Mouse (Mus musculus) midbrain, embryonic 11.5 days (tissue): ENCODE measurements around the gene Maml1. TPM values are rescaled to one million over a fixed set of nuclear protein-coding genes. Genes with fewer than 3 reads are reported as not detected.

ENCODE experiments used
- ATAC-seq: fragments of 200-750 bp; cut with Nextera tagmentation; 2 replicates; pipeline ENCODE4 v1.8.0; 2017; ENCODE audit warnings: moderate TSS enrichment, moderate library complexity; ENCODE audit not compliant: low FRiP score
- DNase-seq: peaks from one replicate; pipeline ENCODE4 v3.0.0; 2015; ENCODE audit warnings: low spot score; ENCODE audit errors: missing footprints
- H3K27ac ChIP-seq: fragments of 300-500 bp; sonication (generic); 2 replicates; pipeline ENCODE4 v1.5.1; 2014; ENCODE audit warnings: low read depth, low read length
- H3K27me3 ChIP-seq: fragments of 300-500 bp; sonication (generic); 2 replicates; pipeline ENCODE4 v1.6.1; 2014; ENCODE audit warnings: mild to moderate bottlenecking, low read length, moderate library complexity, mixed read lengths; ENCODE audit not compliant: control insufficient read depth, insufficient read depth
- H3K36me3 ChIP-seq: fragments of 300-500 bp; sonication (generic); 2 replicates; pipeline ENCODE4 v1.6.1; 2014; ENCODE audit warnings: mild to moderate bottlenecking, low read length, moderate library complexity, mixed read lengths; ENCODE audit not compliant: control insufficient read depth, insufficient read depth
- H3K4me1 ChIP-seq: fragments of 300-500 bp; sonication (generic); 2 replicates; pipeline ENCODE4 v1.6.1; 2014; ENCODE audit warnings: low read length; ENCODE audit not compliant: control insufficient read depth, insufficient read depth
- H3K4me2 ChIP-seq: fragments of 300-500 bp; sonication (generic); 2 replicates; pipeline ENCODE4 v1.6.1; 2014; ENCODE audit warnings: mild to moderate bottlenecking, moderate library complexity
- H3K4me3 ChIP-seq: fragments of 300-500 bp; sonication (generic); 2 replicates; pipeline ENCODE4 v1.5.1; 2014; ENCODE audit warnings: low read depth, low read length
- H3K9ac ChIP-seq: fragments of 300-500 bp; sonication (generic); 2 replicates; pipeline ENCODE4 v1.6.1; 2014; ENCODE audit warnings: low read length
- H3K9me3 ChIP-seq: fragments of 300-500 bp; sonication (generic); 2 replicates; pipeline ENCODE4 v1.6.1; 2016; ENCODE audit warnings: low read length; ENCODE audit not compliant: control insufficient read depth
- WGBS: fragments of 180-500 bp; shearing (Covaris S2); extraction: QIAGEN DNeasy Blood & Tissue Kit; methylation state at CpG from one replicate; pipeline ENCODE4 v1.1.7; 2014; 5-methylcytosine and 5-hydroxymethylcytosine counted together
- polyA plus RNA-seq: library from polyadenylated mRNA; unstranded; fragments of >200 nt; fragmentation: Nextera tagmentation; extraction: Ambion mirVana; gene quantifications from 2 replicates; pipeline ENCODE4 v1.2.1, GENCODE M21; 2014

Gene Maml1
- polyA plus RNA-seq, 1 experiment from 2014 or later, result 10.7 TPM

- H3K27ac ChIP-seq, result no peak overlapping the region
- peak overlapping the region; percentile 40 for H3K4me2 ChIP-seq
- no peak overlapping the region for H3K4me3 ChIP-seq
- H3K36me3 ChIP-seq, result peaks cover 13% of the 10 kb centered on the region
- peaks cover 19% of the 10 kb centered on the region for H3K4me1 ChIP-seq
- no peaks in the 10 kb centered on the region for H3K9me3 ChIP-seq
- 0 out of 2 replicates have a peak, but pooled peaks have one; percentile 43 for ATAC-seq
- 21% methylated on average over 45 of the region's 45 CpGs for WGBS
- H3K27me3 ChIP-seq, result peaks cover 9% of the 10 kb centered on the region; the same call in 1 of the 2 replicates
- DNase-seq, result no peak
- no peak overlapping the region for H3K9ac ChIP-seq
These were observed 61.4 kb downstream of the Maml1 start for GRCm38 (mm10) chr11:50230481-50231304.

- peaks cover 10% of the 10 kb centered on the region for H3K36me3 ChIP-seq
- no peak overlapping the region for H3K4me3 ChIP-seq
- H3K4me1 ChIP-seq, result peaks cover 21% of the 10 kb centered on the region
- ATAC-seq (no peak), DNase-seq (no peak)
- no peak overlapping the region for H3K9ac ChIP-seq
- no peak overlapping the region for H3K27ac ChIP-seq
- 59% methylated on average over 7 of the region's 7 CpGs for WGBS
- H3K4me2 ChIP-seq, result no peak overlapping the region
- H3K9me3 ChIP-seq, result no peaks in the 10 kb centered on the region
- peaks cover 9% of the 10 kb centered on the region; the same call in 1 of the 2 replicates for H3K27me3 ChIP-seq
These were observed 62.7 kb downstream of the Maml1 start for GRCm38 (mm10) chr11:50229252-50229910.

- DNase-seq, result no peak
- Histone ChIP-seq H3K4me1 (peaks cover 26% of the 10 kb centered on the region), H3K4me3 (no peak overlapping the region), H3K36me3 (peaks cover 5% of the 10 kb centered on the region), H3K9ac (peak overlapping the region; percentile 30), H3K27me3 (peaks cover 9% of the 10 kb centered on the region; the same call in 1 of the 2 replicates), H3K9me3 (no peaks in the 10 kb centered on the region), H3K27ac (no peak overlapping the region), H3K4me2 (no peak overlapping the region)
- ATAC-seq, result no peak
- 17% methylated on average over 3 of the region's 3 CpGs for WGBS
These were observed 63.3 kb downstream of the Maml1 start for GRCm38 (mm10) chr11:50228772-50229171.

DNA sequence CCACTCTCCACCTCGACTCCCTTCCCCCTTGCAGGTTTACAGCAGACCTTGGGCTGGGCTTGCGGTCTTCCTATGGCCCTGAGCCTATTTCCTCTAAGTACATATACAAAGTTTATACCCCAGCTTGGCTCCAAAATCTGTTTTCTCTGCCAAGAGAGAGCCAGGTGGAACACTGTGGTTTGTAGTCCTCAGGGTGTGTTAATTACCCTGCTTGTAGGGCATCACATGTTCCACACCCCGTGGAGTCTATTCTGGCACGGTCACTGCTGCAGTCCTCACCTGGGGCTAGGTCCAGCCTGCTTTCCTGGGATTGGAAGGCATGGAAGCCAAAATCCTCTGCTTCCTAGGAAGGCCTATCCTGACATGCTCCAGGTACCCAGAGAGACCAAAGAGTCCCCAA lies 64.4 kb downstream of the Maml1 start:
- 0 out of 2 replicates have a peak, but pooled peaks cover under 1% of the 10 kb centered on the region for H3K36me3 ChIP-seq
- H3K27me3 ChIP-seq, result peaks cover 9% of the 10 kb centered on the region; the same call in 1 of the 2 replicates
- WGBS, result 94% methylated on average over 4 of the region's 4 CpGs
- H3K4me1 ChIP-seq, result peaks cover 27% of the 10 kb centered on the region
- ATAC-seq, result no peak
- H3K27ac ChIP-seq, result no peak overlapping the region
- no peak for DNase-seq
- H3K9me3 ChIP-seq, result no peaks in the 10 kb centered on the region
- no peak overlapping the region for H3K4me2 ChIP-seq
- H3K4me3 ChIP-seq, result no peak overlapping the region
- H3K9ac ChIP-seq, result no peak overlapping the region

DNA sequence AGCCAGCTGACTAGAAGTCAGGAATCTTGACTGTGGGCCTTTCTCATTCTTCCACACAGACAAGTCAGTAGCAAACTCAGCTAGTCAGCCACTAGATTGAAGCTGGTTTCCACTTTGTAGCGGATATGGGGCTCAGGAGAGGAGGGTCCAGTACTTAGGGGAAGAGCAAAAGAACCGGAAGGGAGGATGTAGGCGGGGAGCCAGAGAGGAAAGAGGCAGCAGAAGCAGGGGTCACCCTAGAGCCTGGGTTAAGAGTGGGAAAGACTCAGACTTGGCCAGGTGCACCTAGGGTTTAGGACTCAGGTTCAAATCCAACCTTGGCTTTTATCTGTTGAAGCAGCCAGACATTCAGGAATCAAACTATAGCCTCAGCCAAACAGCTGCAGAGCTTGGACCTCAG lies 64.9 kb downstream of the Maml1 start:
- H3K9ac ChIP-seq, result no peak overlapping the region
- ATAC-seq (no peak), DNase-seq (no peak)
- H3K4me2 ChIP-seq, result no peak overlapping the region
- no peaks in the 10 kb centered on the region for H3K36me3 ChIP-seq
- WGBS, result 90% methylated on average over 3 of the region's 3 CpGs
- H3K27ac ChIP-seq, result no peak overlapping the region
- peaks cover 27% of the 10 kb centered on the region for H3K4me1 ChIP-seq
- H3K4me3 ChIP-seq, result no peak overlapping the region
- H3K27me3 ChIP-seq, result peaks cover 9% of the 10 kb centered on the region; the same call in 1 of the 2 replicates
- no peaks in the 10 kb centered on the region for H3K9me3 ChIP-seq

DNA sequence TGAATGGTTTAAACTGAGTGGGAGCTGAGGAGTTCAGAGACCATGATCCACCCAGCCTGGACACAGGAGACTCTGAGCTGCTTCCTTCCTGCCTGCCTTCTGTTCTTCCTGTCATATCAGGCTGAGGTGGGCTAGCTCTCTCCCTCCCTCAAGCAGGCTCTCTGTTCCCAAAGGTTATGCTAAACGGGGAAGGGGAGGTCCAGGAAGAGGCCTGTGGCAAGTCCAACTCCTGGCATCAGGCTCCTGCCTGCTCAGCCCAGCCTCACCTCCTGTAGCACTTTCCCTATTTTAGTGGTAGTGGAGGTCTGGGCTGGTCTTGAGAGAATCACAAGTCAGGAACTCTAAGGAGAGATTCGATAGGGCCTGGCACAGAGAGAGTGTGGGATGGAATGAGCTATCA lies 65.7 kb downstream of the Maml1 start:
- Histone ChIP-seq H3K4me1 (peaks cover 27% of the 10 kb centered on the region), H3K9ac (peak overlapping the region; percentile 93), H3K4me2 (peak overlapping the region; percentile 96), H3K27me3 (peaks cover 9% of the 10 kb centered on the region; the same call in 1 of the 2 replicates), H3K9me3 (no peaks in the 10 kb centered on the region), H3K4me3 (peak overlapping the region; percentile 88), H3K36me3 (no peaks in the 10 kb centered on the region), H3K27ac (no peak overlapping the region)
- ATAC-seq (no peak), DNase-seq (no peak)
- WGBS, result 48% methylated on average over 2 of the region's 2 CpGs

- Histone ChIP-seq H3K27me3 (peaks cover 6% of the 10 kb centered on the region; the same call in 1 of the 2 replicates), H3K4me2 (peak overlapping the region; percentile 96), H3K4me1 (peaks cover 24% of the 10 kb centered on the region), H3K9ac (peak overlapping the region; percentile 93), H3K36me3 (no peaks in the 10 kb centered on the region), H3K9me3 (no peaks in the 10 kb centered on the region), H3K4me3 (peak overlapping the region; percentile 88), H3K27ac (no peak overlapping the region; the same call in 1 of the 2 replicates)
- WGBS, result 4% methylated on average over 34 of the region's 34 CpGs
- peak; percentile 92 for DNase-seq
- ATAC-seq, result peak; percentile 41
These were observed 66.3 kb downstream of the Maml1 start for GRCm38 (mm10) chr11:50225611-50226378.

DNA sequence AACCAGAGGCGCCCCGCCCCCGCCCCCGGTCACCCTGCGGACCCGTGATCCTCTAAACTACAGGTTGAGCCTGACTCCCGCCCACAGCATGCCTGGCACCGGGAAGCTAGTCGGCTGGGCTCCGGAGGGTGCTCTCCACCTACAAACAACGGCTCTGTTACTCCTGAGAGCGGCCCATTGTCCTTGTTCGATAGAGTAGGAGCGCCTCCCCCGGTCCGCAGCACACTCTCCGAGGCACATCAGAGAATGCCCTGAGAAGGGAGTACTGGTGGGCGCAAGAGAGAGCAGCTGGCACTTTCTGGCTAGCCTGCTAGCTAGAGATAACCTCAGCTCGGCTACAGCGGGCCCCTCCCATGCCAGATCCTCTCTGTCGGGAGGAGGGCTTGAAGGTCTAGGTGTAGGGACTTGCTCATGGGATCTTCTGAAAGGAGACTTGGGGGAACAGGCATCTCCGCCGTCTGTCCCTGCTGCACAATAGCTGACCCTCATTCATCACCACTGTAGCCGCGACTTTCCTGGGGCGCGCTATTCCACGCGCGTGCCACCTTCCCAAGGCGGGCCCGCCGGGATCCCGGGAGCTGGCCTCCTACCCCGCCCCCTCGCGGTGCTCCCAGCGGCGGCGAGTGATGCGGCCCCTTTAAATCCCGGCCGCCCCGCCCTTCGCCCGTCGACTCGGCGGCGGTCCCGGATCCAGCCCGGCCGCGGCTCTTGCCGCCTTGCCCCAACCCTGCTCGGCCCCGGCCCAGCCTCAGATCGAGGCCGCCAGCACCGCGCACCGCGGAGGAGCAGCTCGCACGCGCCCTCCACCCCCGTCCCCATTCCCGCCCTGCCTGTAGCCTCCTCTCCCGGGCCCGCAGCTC lies 67.2 kb downstream of the Maml1 start:
- Histone ChIP-seq H3K9ac (peak overlapping the region; percentile 93), H3K27me3 (no peaks in the 10 kb centered on the region), H3K4me1 (peaks cover 22% of the 10 kb centered on the region), H3K4me3 (peak overlapping the region; percentile 88), H3K36me3 (no peaks in the 10 kb centered on the region), H3K4me2 (peak overlapping the region; percentile 96), H3K9me3 (no peaks in the 10 kb centered on the region), H3K27ac (peak overlapping the region; percentile 68)
- DNase-seq (peak; percentile 97), ATAC-seq (peak; percentile 87)
- WGBS, result under 1% methylated on average over 70 of the region's 70 CpGs
